Comparison of ENCODE assay signal across 11 mouse cellular contexts in genomic region chr16:59586276-59586675, GRCm38 (mm10). TPM values are rescaled to one million over a fixed set of nuclear protein-coding genes. Genes with fewer than 3 reads are reported as not detected.
DNase-seq lines count a peak whose midpoint lies in the region; ATAC-seq and TF ChIP-seq lines count a peak whose summit lies in the region.
"Had no signal": no experiment of that assay in that cellular context is flagged by ENCODE, and none has a peak within 500 bp of the region (broad histone marks: within the 10 kb centered on the region; RNA-seq: fewer than 3 reads in every experiment).

No protein-coding gene starts in this region.

- DNase-seq in heart, postnatal 4 days = no peak
- peak; percentile 14 for DNase-seq in midbrain, embryonic 11.5 days (ENCODE audit: low spot score, missing footprints)
- no peak for DNase-seq in midbrain, embryonic 14.5 days
- DNase-seq in kidney, postnatal 10 days = peak; percentile 29
- DNase-seq in stomach, postnatal 0 days (ENCODE audit: low spot score) = peak; percentile 25
- DNase-seq in thymus, postnatal 36 days = no peak
- DNase-seq in testis, postnatal 14 days (ENCODE audit: low spot score) = no peak
- DNase-seq: cerebellum, postnatal 36 days had no signal

- TF ChIP-seq EP300 in stomach, postnatal 0 days (optimal IDR thresholded peaks at IDR 0.05) = no peak

- H3K9me3 ChIP-seq in heart, embryonic 11.5 days (replicated peaks; ENCODE audit: control insufficient read depth, low read length) = no peaks in the 10 kb centered on the region
- no peaks in the 10 kb centered on the region for H3K9me3 ChIP-seq in midbrain, embryonic 11.5 days (ENCODE audit: control insufficient read depth, low read length)
- no peaks in the 10 kb centered on the region for H3K9me3 ChIP-seq in midbrain, embryonic 14.5 days (ENCODE audit: control insufficient read depth, low read length)
- H3K9me3 ChIP-seq in stomach, postnatal 0 days (ENCODE audit: control insufficient read depth, low read length) = no peaks in the 10 kb centered on the region

- no peak overlapping the region for H3K9ac ChIP-seq in heart, embryonic 11.5 days (ENCODE audit: low read depth, low read length)
- no peak overlapping the region for H3K9ac ChIP-seq in midbrain, embryonic 11.5 days (ENCODE audit: low read length)
- H3K9ac ChIP-seq in midbrain, embryonic 14.5 days (replicated peaks; ENCODE audit: low read length) = no peak overlapping the region
- H3K9ac ChIP-seq in stomach, postnatal 0 days (ENCODE audit: low read length) = no peak overlapping the region
- H3K9ac ChIP-seq: hindbrain, embryonic 14.5 days had no signal

- no peaks in the 10 kb centered on the region for H3K36me3 ChIP-seq in heart, embryonic 11.5 days (ENCODE audit: control insufficient read depth, insufficient read depth, low read length)
- H3K36me3 ChIP-seq in midbrain, embryonic 11.5 days (ENCODE audit: control insufficient read depth, insufficient read depth, low read length) = no peaks in the 10 kb centered on the region
- H3K36me3 ChIP-seq in midbrain, embryonic 14.5 days (ENCODE audit: control insufficient read depth, insufficient read depth, low read length) = no peaks in the 10 kb centered on the region
- no peaks in the 10 kb centered on the region for H3K36me3 ChIP-seq in stomach, postnatal 0 days (ENCODE audit: control insufficient read depth, insufficient read depth, low read length)

- TF ChIP-seq CTCF in stomach, postnatal 0 days (IDR thresholded peaks at IDR 0.05; ENCODE audit: low read depth) = no peak

- H3K27ac ChIP-seq in heart, embryonic 11.5 days (ENCODE audit: low read depth, low read length) = peak overlapping the region; percentile 62; the same call in 1 of the 2 replicates
- no peak overlapping the region for H3K27ac ChIP-seq in midbrain, embryonic 11.5 days (ENCODE audit: low read depth, low read length)
- no peak overlapping the region for H3K27ac ChIP-seq in midbrain, embryonic 14.5 days (replicated peaks; ENCODE audit: low read depth, low read length)
- H3K27ac ChIP-seq in stomach, postnatal 0 days (replicated peaks) = no peak overlapping the region
- H3K27ac ChIP-seq: hindbrain, embryonic 14.5 days had no signal

- ATAC-seq in heart, embryonic 11.5 days (replicated peaks; ENCODE audit: insufficient number of reproducible peaks, low FRiP score, low TSS enrichment) = no peak
- ATAC-seq in midbrain, embryonic 11.5 days (ENCODE audit: low FRiP score) = peak; percentile 48
- ATAC-seq in midbrain, embryonic 14.5 days (ENCODE audit: low FRiP score, low TSS enrichment) = no peak
- ATAC-seq in stomach, postnatal 0 days (ENCODE audit: low FRiP score, low TSS enrichment) = peak; percentile 63

- no peak overlapping the region for H3K4me3 ChIP-seq in heart, embryonic 11.5 days (ENCODE audit: low read depth, low read length)
- H3K4me3 ChIP-seq in midbrain, embryonic 11.5 days (ENCODE audit: low read depth, low read length) = no peak overlapping the region
- no peak overlapping the region for H3K4me3 ChIP-seq in midbrain, embryonic 14.5 days (replicated peaks; ENCODE audit: low read depth, low read length)
- H3K4me3 ChIP-seq in stomach, postnatal 0 days (ENCODE audit: low read depth, low read length) = no peak overlapping the region
- H3K4me3 ChIP-seq: myocyte had no signal

- H3K4me1 ChIP-seq in heart, embryonic 11.5 days (ENCODE audit: control insufficient read depth, insufficient read depth, low read length) = peaks cover 51% of the 10 kb centered on the region
- no peaks in the 10 kb centered on the region for H3K4me1 ChIP-seq in midbrain, embryonic 11.5 days (ENCODE audit: control insufficient read depth, insufficient read depth, low read length)
- H3K4me1 ChIP-seq in midbrain, embryonic 14.5 days (ENCODE audit: control insufficient read depth, insufficient read depth, low read length) = no peaks in the 10 kb centered on the region
- H3K4me1 ChIP-seq in stomach, postnatal 0 days (replicated peaks; ENCODE audit: control insufficient read depth, insufficient read depth) = peaks cover 6% of the 10 kb centered on the region; the same call in 1 of the 2 replicates

- WGBS in heart, embryonic 11.5 days (ENCODE audit: insufficient replicate concordance) = 37% methylated on average over 6 of the region's 6 CpGs
- 65% methylated on average over 6 of the region's 6 CpGs for WGBS in midbrain, embryonic 11.5 days
- WGBS in midbrain, embryonic 14.5 days = 70% methylated on average over 6 of the region's 6 CpGs
- 31% methylated on average over 6 of the region's 6 CpGs for WGBS in stomach, postnatal 0 days

- H3K27me3 ChIP-seq in heart, embryonic 11.5 days (ENCODE audit: control insufficient read depth, insufficient read depth, low read length) = no peaks in the 10 kb centered on the region
- no peaks in the 10 kb centered on the region for H3K27me3 ChIP-seq in midbrain, embryonic 11.5 days (ENCODE audit: control insufficient read depth, insufficient read depth, low read length)
- no peaks in the 10 kb centered on the region for H3K27me3 ChIP-seq in midbrain, embryonic 14.5 days (ENCODE audit: control insufficient read depth, insufficient read depth, low read length)
- H3K27me3 ChIP-seq in stomach, postnatal 0 days (ENCODE audit: control insufficient read depth, insufficient read depth, low read length) = no peaks in the 10 kb centered on the region

- no peak overlapping the region for H3K4me2 ChIP-seq in heart, embryonic 11.5 days
- H3K4me2 ChIP-seq in midbrain, embryonic 11.5 days = no peak overlapping the region
- no peak overlapping the region for H3K4me2 ChIP-seq in midbrain, embryonic 14.5 days (ENCODE audit: low read length)
- H3K4me2 ChIP-seq in stomach, postnatal 0 days (replicated peaks; ENCODE audit: low read depth) = no peak overlapping the region
- H3K4me2 ChIP-seq: hindbrain, embryonic 14.5 days had no signal

RNA-seq across cellular contexts. Expression of gene Crybg3, which starts 14.5 kb away (rescaled TPM):
- 19.7 and 19.8 TPM in 2 replicates for polyA plus RNA-seq in heart, embryonic 11.5 days (2014; fragmentation: Nextera tagmentation; extraction: Ambion mirVana)
- 10 to 100 TPM; 85.5 to 86.4 TPM for total RNA-seq in heart, postnatal 4 days (2021)
- 6.2 and 6.5 TPM in 2 replicates for polyA plus RNA-seq in midbrain, embryonic 11.5 days (2014; fragmentation: Nextera tagmentation; extraction: Ambion mirVana)
- 2.1 and 3.1 TPM in 2 replicates for polyA plus RNA-seq in midbrain, embryonic 14.5 days (2014; fragmentation: Nextera tagmentation; extraction: Ambion mirVana)
- polyA plus RNA-seq in stomach, postnatal 0 days (2015; fragmentation: Nextera tagmentation; extraction: Ambion mirVana) = 6.3 and 7.3 TPM in 2 replicates

RNA-seq across cellular contexts. Expression of gene Arl6, which starts 52.9 kb away (rescaled TPM):
- 20.8 and 24.6 TPM in 2 replicates for polyA plus RNA-seq in heart, embryonic 11.5 days (2014; fragmentation: Nextera tagmentation; extraction: Ambion mirVana)
- total RNA-seq in heart, postnatal 4 days (2021) = 1 to 10 TPM; 6.4 to 8.8 TPM
- polyA plus RNA-seq in midbrain, embryonic 11.5 days (2014; fragmentation: Nextera tagmentation; extraction: Ambion mirVana) = 56.7 and 62.0 TPM in 2 replicates
- 57.0 and 59.2 TPM in 2 replicates for polyA plus RNA-seq in midbrain, embryonic 14.5 days (2014; fragmentation: Nextera tagmentation; extraction: Ambion mirVana)
- 17.8 and 18.2 TPM in 2 replicates for polyA plus RNA-seq in stomach, postnatal 0 days (2015; fragmentation: Nextera tagmentation; extraction: Ambion mirVana)

Comparison
In these comparisons a context has a peak if more than half of its experiments do, and no peak if none do; other contexts are left out.
1. ATAC-seq: peak in midbrain, embryonic 11.5 days (single experiment) and stomach, postnatal 0 days (single experiment); none in heart, embryonic 11.5 days (single experiment) and midbrain, embryonic 14.5 days (single experiment).
2. DNase-seq: peak in midbrain, embryonic 11.5 days (single experiment), kidney, postnatal 10 days (single experiment) and stomach, postnatal 0 days (single experiment); none in heart, postnatal 4 days (single experiment), midbrain, embryonic 14.5 days (single experiment), thymus, postnatal 36 days (0 of 2) and testis, postnatal 14 days (single experiment).